14 mouse cellular contexts compared by ENCODE assay signal in genomic region chr14:16561496-16562170, GRCm38 (mm10).
"Had no signal": no experiment of that assay in that cellular context is flagged by ENCODE, and none has a peak within 500 bp of the region (broad histone marks: within the 10 kb centered on the region; RNA-seq: fewer than 3 reads in every experiment).

No protein-coding gene starts in this region.

- H3K36me3 ChIP-seq: kidney, embryonic 15.5 days; limb, embryonic 12.5 days; liver, embryonic 15.5 days; lung, embryonic 15.5 days had no signal

- H3K27ac ChIP-seq: kidney, embryonic 15.5 days; limb, embryonic 12.5 days; liver, embryonic 15.5 days; lung, embryonic 15.5 days; macrophage; stomach, postnatal 0 days had no signal

- H3K9ac ChIP-seq: kidney, embryonic 15.5 days; limb, embryonic 12.5 days; liver, embryonic 15.5 days; lung, embryonic 15.5 days had no signal

- H3K4me1 ChIP-seq: liver, embryonic 15.5 days had no signal

- H3K4me2 ChIP-seq: kidney, embryonic 15.5 days; limb, embryonic 12.5 days; liver, embryonic 15.5 days; lung, embryonic 15.5 days; midbrain, embryonic 11.5 days had no signal

- H3K9me3 ChIP-seq: kidney, embryonic 15.5 days; limb, embryonic 12.5 days; liver, embryonic 15.5 days; lung, embryonic 15.5 days; megakaryocyte, embryonic 14.5 days had no signal

- H3K27me3 ChIP-seq: kidney, embryonic 15.5 days; liver, embryonic 15.5 days; lung, embryonic 15.5 days had no signal

- DNase-seq: kidney, adult 2 months; kidney, postnatal 14 days; layer of hippocampus, adult 9-11 months; lung, postnatal 14 days; thymus, postnatal 4 days had no signal

- ATAC-seq: intestine, embryonic 16.5 days had no signal

- H3K4me3 ChIP-seq: kidney, embryonic 15.5 days; limb, embryonic 12.5 days; liver, embryonic 15.5 days; lung, embryonic 15.5 days; megakaryocyte, embryonic 14.5 days had no signal
